Mouse (Mus musculus) Muller cell, postnatal 12 days (primary cell): ENCODE data around the gene Srrt.

Experiments used
- DNase-seq: peaks from one replicate; pipeline ENCODE4 v3.0.0-alpha.2; 2015; ENCODE audit errors: inconsistent ontology term

Srrt gene

DNA sequence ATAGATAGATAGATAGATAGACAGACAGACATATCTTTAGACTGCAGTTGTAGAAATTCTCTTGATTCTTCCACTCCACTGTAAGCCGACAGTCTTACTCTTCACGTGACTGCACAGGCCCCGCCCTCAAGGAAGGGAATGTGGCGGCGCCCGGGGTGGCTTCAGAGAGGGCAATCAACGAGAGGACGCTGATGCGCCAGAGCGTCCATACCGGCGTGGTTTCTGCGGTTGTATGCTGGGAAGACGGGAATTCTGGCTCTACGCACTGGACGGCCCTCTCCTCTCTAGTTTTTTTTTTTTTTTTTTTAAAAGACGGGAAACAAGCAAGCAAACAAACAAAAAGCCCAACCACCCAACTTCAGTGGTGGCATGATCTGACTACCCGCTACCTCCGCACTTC is 30.8 kb upstream of the Srrt start:
- DNase-seq, result peak; percentile 93

DNA sequence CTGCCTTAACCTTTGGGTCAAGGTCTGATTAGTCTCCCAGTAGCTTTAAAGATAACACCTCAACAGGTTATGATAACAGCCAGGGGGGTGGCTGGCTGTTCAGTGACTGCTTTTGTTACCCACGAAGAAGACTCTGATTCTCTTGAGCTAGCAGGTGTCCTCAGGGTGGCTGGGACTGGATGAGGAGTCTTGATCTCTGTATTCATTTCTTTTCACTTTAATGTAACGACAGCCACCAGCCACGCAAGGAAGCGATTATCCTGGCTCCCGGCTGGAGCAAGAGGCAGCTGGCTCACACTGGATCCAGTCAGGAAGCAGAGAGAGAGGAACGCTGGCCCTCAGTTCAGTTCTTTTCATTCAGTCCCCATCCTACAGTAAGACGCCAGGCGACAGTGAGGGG is 29.7 kb upstream of the Srrt start:
- DNase-seq, result no peak

DNA sequence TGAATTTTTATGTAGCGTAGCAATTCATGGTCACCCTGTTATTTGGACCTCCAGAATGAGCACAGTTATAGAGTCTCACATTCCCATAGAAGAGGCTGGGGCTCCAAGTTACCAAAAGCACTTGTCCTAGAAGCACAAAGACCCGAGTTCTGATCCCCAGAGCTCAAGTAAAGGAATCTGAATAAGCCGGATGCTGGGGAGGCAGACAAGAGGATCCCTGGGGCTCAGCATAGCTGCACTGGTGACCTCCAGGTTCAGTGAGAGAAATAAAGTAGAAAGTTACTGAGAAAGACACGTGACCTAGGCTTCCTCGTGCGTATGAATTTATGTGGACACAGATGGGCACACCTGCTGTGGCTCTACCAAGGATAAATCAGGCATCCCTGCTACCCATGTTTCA is 27.6 kb upstream of the Srrt start:
- no peak for DNase-seq

DNA sequence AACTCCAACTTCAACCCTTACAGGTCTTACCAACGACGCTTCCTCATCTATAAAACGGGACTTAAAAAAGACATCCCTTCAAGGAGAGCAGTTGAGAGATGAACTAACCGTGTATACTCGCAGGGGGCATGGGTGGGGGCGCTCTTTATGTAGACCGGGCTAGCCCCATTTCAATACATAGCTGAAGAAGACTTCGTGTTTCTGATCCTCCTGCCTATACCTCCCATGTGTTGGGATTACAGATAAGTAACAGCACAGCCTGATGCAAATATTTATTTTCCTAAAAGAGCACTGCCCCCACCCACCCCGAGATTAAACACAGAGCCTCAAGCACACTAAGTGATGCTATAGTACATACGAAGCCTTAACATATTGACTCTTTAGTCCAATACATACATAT is 26.8 kb upstream of the Srrt start:
- DNase-seq, result no peak

DNA sequence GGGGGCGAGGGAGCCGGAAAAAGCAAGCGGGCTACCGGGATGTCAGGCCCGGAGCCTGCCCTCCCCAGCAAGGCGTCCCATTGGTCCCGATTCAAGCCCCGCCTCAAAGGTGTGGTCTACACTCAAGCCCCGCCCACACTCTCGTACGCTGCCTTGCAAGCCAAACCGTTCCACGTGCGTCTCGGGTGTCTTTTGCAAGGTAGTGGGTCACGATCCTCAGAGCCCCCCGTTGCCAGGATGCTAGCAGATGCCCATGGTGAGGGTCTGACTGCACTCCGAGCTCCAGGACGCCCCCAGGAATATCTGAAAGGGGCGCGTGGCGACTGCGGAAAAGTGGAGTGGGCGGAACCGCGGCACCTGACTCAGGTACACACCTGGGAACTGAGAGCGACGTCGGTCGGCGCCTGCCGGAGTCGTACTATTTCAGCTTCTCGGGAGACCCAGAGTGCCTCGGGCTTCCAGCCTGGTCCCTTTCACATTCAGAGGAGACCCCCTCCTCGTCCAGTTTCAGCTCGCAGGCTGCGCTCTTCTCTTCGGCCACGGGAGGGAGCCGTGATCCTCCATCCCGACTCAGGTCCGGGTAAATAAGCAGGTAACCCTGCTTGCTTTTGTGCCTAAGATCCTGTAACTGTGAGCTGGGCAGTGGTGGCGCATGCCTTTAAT is 26.2 kb upstream of the Srrt start, which contains the start of gene Slc12a9:
Slc12a9 (minus strand) TSS at position 86 of the 663 bp plus-strand sequence.
- DNase-seq, result peak; percentile 92

GRCm38 (mm10) chr5:137332857-137333511 is 25.5 kb upstream of the Srrt start:
- no peak for DNase-seq

DNA sequence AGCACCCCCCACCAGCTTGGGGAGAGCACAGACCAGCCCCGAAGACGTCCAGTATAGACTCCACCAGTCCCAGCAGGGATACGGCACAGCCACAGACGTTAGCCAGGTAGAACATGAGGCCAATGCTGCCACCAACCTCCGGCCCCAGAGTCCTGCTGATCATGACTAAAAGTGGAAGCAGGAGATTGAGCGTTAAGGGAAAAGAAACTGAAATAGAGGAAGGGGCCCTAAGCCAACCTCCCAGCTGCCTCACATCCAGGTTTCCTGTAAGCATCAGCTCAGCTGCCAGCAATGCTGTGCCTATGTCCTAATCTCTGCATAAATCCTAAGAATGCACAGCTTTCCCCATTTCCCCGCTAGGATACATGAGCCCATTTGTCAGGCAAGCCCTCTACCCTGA is 23.4 kb upstream of the Srrt start:
- DNase-seq, result no peak

- DNase-seq, result no peak
Observed at GRCm38 (mm10) chr5:137320996-137321395, 13.5 kb upstream of the Srrt start.

- DNase-seq, result no peak
Observed at GRCm38 (mm10) chr5:137318570-137318969, 11.1 kb upstream of the Srrt start.

DNA sequence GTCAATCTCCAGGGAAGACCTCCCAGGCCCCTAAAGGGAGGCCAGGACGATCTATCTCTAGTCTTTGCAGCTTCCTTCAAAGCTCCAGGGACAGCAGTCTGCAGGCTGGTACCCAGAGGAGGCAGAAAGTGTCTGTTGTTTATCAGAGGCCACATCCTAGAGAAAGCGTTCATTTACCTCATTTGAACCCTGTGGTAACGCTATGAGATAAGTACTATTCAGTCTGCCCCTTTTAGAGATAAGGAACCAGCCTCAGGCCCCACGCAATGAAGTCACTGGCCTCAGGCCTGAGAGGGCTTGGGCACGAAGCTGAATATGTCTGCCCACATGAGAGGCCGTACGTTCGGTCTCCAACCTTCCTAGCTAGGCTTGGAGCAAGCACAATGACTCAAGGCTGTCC is 9.9 kb upstream of the Srrt start:
- no peak for DNase-seq

- DNase-seq, result no peak
Observed at GRCm38 (mm10) chr5:137315084-137315903, 7.8 kb upstream of the Srrt start.

DNA sequence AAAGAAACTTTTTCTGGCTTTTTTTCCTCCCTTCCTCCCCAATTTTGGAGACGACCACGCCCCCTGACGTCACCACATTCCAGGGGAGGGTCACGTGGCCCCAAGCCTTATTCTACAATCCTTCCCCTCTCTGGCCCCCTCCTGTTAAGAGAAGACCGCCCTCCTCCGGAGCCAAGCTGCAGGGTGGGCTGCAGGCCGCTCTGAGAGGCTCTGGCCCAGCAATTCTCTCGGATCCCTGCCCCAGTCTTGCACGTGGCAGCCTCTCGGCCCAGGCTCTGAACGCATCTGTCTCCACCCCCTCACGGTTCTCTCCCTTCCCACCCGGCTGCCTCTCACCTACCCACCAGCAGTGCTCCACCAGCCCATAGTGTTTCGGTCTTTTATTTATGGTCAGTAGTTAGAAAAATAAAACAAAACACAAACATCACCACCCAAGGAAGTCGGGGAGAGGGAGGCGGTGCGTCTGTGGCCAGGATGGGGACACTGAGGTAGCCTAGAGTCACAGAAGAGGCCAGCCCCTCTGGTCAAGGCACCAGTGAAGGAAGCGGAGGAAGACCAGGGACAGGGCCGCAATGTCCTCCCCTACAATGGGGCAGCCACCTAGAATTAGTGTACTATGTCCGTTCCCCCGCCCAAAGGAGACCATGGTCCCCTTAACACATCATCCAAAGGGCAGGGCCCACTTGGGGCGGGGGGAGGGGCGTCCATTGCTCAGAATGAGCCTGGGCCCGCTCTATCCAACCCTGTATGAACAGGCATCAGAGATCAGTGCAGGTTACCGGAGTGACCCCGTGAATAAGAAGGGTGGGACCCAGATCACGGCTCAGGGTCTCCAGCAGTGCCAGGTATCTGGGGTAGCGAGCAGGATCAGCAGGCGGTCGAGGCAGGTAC is 7.0 kb upstream of the Srrt start, which contains the start of gene Trip6:
Trip6 (minus strand) TSS at position 212 of the 891 bp plus-strand sequence.
- peak; percentile 97 for DNase-seq

GRCm38 (mm10) chr5:137313466-137314192 is 6.2 kb upstream of the Srrt start:
- DNase-seq, result no peak

- no peak for DNase-seq
Observed at GRCm38 (mm10) chr5:137308356-137308755, 882 bp upstream of the Srrt start.

- no peak for DNase-seq
Observed at GRCm38 (mm10) chr5:137306439-137307005, 952 bp downstream of the Srrt start.

- DNase-seq, result no peak
Observed at GRCm38 (mm10) chr5:137305822-137306221, 1.7 kb downstream of the Srrt start.

- no peak for DNase-seq
Observed at GRCm38 (mm10) chr5:137304816-137305215, 2.7 kb downstream of the Srrt start.

- DNase-seq, result no peak
Observed at GRCm38 (mm10) chr5:137304165-137304564, 3.3 kb downstream of the Srrt start.

GRCm38 (mm10) chr5:137303609-137304008 is 3.9 kb downstream of the Srrt start:
- no peak for DNase-seq

GRCm38 (mm10) chr5:137301253-137301652 is 6.2 kb downstream of the Srrt start:
- peak; percentile 59 for DNase-seq
